Mouse (Mus musculus): ENCODE data around the gene Sec23ip.

DNA sequence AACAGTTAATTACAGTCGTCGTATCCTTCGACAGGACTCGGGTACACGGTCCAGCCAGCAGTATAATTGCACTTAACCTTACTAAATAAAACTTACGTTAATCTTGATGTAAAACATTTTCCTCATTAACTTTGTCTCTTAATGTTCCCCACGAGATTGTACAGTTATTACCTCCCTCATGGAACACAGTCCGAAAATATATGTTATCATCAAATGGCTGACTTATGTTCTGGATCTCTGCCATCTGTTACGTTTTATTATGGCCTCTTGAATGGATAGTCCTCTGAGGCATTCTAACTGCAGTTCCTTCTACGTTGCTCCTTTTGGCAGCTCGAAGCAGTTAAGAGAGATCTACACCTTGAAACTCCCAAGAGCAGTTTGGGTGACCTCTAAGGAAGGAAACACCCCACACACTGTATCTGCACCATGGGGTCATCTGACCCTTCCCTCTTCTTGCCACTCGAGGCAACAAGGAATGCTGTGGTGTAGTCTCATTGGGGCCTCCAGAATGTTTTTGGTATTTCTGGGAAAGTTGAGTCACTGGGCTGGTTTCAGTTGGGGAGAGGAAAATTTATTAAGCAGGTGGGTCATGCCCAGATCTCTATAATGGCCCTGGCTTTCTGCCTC, 87.8 kb downstream of the Sec23ip start:
- TF ChIP-seq POLR2A (IDR thresholded peaks at IDR 0.05; ENCODE audit: control insufficient read depth, extremely low read depth, insufficient read depth, low read length, poor library complexity) (no peak), CTCF (IDR thresholded peaks at IDR 0.05; ENCODE audit: borderline replicate concordance, control insufficient read depth, extremely low read depth, insufficient read depth, low read length, poor library complexity) (no peak)

Data from thymus, adult 2 months (tissue).